Mouse (Mus musculus) adrenal gland, adult 2 months (tissue): ENCODE measurements around the gene Herc1. TPM values are rescaled to one million over a fixed set of nuclear protein-coding genes. Genes with fewer than 3 reads are reported as not detected.
"Not testable (repeated sequence)": the region's sequence is repeated elsewhere in the genome, so short reads cannot be mapped to it uniquely, and the experiment has no call there.

Experiments used
- DNase-seq: peaks from one replicate; pipeline ENCODE4 v3.0.0; 2021
- polyA plus RNA-seq: library from polyadenylated mRNA; depleted of rRNA; stranded (reverse); fragments of >200 nt; gene quantifications from 2 replicates; pipeline ENCODE4 v1.2.3, GENCODE M21; 2012
- total RNA-seq, 2 experiments: library from RNA; stranded (reverse); gene quantifications; 2 replicates each; pipeline ENCODE4 v1.2.3; 2021

Herc1 gene
- total and polyA plus RNA-seq, 3 experiments: 7.9 to 40.6 (median 34.5) TPM

DNA sequence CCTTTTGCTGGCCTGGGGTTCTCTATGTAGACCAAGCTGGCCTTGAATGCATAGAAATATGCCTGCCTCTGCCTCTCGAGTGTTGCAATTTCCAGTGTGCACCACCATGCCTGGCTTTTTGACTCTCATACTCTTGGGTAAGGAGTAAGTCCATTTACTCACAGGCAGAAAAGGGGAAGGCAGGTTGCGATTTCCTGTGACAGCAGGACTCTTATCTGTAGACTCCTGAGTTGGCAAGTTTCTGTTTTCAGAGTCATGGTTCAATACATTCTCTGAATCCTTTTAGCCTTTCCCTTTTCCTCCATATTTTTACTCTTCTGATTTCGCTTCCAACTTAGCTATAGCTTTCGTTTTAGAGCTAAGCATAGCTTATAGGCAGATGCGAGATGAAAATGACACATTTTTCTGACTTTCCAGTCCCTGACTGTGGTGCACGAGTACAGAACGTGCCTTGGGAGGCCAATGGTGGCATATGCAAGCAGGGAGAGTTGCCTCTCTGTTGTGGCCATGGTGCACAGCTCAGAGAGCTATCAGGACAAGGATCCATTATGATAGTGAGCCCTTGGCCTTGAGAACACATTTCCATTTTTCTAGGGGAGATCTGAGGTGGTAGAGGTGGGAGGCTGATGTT is 2.7 kb upstream of the Herc1 start:
- no peak for DNase-seq

DNA sequence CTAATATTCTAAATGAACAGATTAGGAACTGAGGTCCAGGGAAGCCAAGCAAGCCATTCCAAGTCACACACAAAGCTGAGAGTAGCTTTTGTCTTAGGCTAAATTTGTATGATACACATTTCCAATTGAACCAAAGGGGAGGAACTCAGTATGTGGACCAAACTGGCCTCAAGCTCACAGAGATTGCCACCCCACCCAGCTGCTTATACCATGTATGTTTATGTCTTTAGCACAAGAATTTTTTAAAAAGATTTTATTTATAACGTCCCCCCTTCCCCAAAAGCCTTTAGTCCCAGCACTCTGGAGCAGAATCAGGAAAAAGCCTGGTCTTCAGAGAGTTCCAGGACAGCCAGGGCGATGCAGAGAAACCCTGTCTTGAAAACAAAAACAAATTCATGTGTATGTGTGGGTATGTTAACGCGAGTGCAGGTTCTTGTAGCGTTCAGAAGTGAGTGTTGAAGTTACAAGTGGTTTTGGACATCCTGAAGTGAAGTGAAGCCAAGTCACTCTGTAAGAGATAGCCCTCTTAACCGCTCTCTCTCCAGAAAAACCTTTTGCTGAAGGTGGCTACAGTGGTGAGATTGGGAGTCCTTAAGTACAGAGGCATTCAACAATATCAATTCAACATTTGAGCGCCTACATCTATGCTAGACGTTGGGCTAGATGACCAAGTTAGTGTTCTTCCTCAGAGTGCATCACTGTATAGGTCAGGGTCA is 948 bp upstream of the Herc1 start:
- DNase-seq: no peak

DNA sequence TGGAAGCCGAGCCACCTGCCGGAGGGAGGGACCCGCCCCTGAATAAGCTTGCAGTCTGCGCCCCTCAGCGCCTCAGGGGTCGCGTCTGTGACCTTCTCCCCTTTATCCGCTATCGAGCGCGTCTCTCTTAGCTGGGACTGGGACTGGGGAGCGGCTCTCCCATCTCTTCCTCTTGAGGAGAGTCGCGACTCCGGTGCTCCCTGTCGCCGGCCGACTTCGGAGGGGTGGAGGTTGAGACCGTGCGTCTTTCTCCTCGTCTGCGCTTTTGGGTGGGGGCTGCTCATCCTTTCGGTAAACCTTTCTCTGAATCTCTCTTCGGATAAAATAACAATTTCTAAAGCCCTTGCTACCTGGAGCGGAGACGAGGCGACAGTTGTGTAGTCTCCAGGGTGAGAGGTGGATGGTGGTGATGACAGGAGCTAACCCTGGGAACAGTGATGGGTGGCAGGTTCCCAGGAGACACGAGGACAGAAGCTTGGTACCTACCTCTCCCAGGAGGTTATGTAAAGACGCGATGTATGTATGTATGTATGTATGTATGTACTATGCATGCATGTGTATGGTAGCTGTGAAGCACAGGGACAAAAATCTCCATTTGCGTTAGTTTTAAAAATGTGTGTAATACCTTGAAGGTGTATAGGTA is 659 bp downstream of the Herc1 start:
- DNase-seq: no peak

DNA sequence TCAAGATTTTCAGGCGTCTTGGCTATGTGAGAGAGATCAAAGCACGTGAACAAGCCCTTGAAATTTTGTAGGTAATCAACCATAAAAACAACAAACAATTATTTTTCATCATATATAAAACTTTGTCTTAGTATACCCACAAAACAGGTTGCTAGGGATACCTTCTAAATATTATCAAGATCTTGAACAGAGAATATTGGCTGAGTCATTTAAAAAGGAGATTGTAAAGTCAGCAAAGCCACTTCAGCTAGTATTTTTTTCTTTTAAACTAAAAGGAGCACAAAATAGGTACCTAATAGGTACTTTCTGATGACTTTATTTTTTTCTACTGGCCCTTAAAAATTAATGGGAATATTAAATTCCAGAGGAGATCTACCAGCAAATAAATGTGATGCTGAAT is 2.5 kb downstream of the Herc1 start:
- no peak for DNase-seq

DNA sequence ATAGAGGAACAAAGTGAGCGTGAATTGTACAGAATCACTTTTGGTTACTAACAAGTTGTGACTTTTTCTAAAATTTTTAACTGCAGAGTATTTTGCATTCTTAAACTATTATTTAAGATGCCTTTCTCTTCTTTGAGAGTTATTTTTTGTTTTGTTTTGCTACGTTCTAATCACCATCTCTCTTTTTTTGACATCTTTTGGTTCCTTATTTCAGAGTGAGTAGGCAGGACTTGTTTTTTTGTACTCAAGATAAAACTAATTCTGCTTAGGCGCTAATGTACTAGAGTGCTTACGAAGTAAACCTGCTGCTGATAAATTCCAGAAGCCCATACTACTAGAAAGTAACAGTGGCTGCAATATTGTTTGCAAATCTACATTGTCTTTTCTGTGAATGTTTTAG is 8.9 kb downstream of the Herc1 start:
- DNase-seq: no peak

DNA sequence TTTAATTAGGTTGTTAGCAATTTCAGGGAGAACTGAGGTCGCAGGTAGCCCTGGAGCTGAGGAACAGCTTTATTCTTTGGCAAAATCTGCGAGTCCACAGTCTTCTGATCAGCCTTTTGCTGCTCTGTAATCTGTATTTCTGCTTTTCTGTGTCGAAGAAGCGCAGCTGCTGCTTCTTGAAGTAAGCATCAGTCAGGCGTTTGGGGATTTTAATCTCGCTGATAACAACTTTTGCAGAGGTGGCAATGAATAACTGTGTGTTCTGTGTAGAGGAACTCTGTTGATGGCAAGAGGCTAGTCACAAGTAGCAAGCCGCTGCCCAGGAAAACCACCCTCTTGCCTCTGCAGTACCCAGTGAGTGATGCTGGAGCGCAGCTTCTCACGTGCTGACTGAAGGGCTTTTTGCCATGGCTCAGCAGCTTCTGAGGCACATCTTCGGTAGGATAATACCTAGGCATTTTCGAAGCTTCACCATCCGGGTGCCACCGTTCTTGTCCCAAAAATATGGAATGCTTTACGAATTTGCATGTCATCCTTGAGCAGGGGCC is 10.0 kb downstream of the Herc1 start:
- no peak for DNase-seq

DNA sequence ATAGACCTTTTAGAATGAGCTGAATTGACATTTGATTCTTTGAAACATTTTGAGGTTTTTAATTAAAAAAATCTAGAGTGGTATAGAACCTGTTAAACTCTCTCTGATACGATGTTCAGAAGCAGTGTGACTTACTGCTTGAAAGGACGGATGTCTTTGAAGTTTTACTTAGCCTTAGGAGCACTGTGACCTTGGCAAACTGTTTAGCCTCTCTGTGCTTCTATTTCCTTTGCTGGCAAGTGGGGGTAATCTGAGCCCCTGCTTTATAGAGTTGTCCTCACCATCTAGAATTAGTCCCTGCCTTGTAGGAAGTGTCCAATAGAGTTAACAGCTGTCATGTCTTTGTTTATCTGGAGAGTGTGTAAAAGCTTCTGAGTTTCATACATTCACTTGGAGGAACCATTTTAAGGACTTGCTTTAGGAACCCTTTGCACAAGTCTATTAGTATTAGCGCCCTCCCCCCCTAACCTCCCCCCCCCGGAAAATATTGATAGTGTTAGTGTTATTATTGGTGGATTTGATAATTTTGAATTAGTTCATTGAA is 18.7 kb downstream of the Herc1 start:
- no peak for DNase-seq

DNA sequence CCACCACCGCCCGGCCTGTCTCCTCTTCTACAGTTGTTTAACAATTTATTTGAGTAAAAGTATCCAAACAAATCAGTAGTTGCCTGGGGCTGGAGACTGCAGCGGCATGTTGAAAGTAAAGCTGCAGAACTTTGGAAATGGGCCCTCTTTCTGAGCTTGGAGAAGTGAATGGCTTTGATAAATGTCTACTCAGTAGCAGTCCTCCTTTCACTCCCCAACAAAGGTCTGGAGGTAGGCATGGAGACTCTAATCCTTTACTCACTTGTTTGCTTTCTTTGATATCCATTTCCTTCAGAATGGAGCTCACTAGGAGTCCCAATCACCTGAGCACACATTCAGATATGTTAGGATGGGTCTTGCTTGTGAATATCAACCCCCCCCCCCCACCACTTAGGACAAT is 20.1 kb downstream of the Herc1 start:
- DNase-seq: no peak

DNA sequence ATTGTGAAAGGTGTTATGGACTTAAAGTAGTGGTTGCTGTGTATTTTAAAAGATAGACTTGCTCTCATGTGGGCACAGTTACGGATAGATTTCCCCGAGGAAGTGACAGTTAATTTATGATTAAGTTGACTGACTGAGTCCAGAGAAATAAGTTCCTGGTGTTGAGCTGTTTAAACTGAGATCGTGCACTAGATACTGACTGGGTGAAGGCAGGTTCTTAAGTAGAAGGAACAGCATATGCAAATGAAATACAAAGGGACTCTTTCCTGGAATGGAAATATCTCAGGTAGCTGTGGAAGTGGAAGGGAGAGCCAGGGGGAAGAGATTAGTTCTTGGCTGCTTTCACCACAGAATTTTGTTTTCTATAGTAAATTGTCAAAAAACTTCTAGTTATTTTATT is 20.6 kb downstream of the Herc1 start:
- DNase-seq: no peak

DNA sequence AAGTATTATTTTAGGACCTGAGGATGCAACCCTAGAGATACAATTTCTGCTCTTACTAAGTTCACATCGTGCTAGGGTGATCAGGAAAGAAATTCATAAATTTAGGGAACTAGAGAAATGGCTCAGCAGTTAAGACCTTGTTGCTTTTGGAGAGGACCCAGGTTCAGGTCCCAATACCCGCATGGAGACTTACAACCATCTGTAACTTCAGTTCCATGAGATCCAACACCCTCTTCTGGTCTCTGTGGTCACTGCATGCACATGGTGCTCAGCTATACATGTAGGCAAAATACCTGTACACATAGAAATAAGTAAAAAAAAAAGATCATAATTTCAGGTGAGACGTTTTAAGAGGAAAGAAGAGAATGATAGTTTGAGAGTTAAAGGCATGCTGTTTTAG is 23.2 kb downstream of the Herc1 start:
- no peak for DNase-seq

DNA sequence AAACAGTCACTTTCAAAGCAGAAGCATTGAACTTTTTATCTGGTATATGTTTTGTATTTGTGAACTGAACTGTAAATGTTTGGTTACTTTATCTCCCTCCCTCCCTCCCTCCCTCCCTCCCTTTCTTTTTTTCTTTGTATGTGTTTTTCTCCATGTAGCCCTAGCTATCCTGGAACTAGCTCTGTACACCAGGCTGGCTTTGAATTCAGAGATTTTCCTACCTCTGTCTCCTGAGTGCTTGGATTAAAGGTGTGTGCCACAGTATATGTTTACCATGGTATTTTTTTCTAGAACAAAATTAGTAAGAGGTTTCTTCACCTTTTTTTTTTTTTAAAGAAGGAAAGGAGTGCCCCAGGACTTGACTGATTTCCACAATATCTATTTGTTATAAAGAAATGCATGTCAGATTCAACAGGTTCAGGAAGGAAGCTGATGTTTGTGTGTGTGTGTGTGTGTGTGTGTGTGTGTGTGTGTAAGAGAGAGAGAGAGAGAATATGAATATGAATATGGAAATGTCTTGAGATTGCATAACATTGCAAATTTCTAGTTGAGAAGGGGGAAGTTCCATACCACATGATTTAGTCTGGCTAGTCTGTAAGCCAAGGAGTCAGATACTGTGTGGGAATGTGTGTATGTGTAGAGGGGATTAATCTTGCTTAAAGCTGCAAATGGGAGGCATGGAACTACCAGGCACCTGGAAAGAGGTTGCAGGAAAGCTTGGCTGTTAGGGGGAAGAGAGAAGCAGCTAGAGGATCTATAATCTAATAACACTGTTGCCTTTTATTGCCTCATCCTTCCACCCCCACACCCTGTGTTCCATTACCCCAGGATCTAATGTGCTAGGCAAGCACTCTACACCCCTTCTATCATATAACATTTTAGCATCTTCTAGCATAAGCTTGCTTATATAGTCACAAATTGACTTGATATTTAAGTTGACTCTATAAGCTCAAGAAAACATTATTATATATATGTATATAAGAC is 24.5 kb downstream of the Herc1 start:
- no peak for DNase-seq

DNA sequence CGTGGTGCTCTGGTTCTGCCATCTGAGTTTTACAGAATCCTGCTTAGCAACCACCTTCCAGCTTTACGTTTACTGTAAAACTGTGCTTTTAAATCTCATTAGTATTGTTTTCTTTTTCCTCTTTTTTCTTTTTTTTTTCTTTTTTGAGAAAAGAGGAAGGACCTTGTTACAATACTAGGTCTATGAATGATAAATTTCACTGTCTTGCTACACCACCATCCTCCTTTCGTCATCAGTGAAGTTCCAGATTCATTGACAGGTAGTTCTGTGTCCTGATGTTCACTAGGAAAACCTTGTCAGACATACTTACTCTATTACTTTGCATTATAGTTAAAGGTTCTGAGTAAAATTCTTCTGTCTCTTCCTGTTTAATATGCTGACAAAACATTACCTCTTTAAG is 33.2 kb downstream of the Herc1 start:
- DNase-seq: no peak

DNA sequence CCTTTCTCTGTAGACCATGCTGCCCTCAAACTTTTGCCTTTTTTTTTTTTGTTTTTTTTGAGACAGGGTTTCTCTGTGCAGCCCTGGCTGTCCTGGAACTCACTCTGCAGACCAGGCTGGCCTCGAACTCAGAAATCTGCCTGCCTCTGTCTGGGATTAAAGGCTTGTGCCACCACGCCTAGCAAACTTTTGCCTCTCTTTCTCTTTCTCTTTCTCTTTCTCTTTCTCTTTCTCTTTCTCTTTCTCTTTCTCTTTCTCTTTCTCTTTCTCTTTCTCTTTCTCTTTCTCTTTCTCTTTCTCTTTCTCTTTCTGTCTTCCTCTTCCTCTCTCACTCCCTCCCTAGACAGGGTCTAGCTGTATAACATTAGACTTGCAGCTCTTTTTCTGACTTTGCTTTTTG is 40.1 kb downstream of the Herc1 start:
- DNase-seq: not testable (repeated sequence)

DNA sequence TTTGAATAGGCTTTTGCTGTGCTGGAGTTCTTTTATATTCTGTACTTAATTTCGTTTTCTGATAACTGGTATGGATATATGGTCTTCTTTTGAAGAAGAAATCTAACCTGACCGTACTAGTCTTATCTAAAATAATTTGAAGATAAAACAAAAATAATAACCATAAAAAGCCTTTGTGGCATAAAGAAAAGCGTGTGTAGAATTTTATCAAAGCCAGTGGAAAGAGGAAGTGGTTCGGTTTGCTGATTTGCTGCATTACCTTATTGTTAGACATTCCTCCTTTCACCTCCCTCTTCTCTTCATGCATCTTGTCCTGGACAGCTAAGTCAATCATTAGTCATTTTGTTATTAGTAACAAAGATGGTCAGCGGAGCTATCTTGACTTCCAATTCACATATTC is 43.1 kb downstream of the Herc1 start:
- DNase-seq: no peak

DNA sequence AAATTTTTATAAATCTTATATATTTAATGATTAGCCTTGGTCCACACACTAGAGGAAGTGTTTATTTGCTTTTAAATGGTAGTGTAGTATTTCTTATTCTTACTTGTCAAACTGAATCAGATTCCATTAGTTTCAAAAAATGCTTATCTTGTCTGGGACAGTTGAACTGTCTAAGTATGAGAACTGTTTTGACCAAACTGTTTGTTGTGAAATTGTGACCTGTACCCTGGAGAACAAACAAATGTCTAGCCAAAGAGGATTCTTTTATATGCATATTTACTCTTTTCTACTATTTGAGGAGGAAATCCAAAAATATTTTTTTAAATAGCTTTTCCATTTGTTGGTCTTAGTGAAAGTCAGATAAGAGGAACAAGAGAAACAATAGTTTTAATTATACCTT is 73.2 kb downstream of the Herc1 start:
- DNase-seq: no peak

DNA sequence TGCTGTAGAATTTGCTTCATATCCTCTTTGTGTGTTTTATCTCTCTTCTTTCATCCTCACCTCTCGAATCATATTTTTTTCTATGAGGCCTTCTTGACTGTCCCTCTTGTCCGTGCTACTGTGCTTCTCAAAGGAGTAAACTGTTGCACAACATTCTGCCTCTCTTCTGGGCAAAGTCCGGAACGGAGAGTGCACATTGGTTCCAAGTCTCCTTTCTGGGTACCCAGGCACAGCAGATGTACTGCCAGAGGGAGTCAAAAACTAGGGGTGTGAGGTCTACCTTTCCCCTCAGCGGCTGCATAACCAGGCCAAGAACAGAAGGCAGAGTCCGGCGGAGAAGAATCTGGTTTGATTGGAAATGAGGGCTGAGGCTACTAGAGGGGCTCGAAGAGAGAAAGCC is 89.8 kb downstream of the Herc1 start:
- DNase-seq: no peak

DNA sequence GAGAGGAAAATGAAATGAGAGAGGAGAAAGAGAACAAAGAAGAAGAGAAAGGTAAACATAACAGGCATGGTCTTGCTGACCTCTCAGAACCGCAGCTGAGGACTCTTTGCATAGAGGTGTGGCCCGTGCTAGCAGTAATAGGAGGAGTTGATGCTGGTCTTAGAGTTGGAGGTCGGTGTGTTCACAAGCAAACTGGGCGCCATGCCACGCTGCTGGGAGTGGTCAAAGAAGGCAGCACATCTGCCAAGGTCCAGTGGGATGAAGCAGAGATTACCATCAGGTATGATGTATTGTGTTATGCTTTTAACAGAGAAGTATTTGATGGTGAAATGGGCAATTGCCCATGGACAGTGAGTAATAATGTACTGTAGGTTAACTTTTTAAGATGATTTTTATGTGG is 98.0 kb downstream of the Herc1 start:
- no peak for DNase-seq

DNA sequence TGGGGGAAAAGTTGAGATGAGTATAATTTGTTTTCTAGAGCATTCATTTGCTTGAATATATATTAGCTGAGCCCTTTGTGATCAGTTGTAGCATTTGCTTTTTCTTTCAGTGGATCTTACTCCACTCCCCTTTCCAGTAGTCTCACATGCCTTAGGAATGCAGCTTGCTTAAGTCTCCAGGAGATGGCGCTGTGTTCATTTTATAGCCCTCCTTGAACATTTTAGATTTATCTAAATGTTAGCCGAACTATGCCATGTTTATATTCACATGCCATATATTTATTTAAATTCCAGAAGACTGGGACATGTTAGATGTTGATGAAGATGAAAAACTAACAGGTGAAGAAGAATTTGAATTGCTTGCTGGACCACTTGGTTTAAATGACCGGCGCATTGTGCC is 114.8 kb downstream of the Herc1 start:
- DNase-seq: peak; percentile 10

DNA sequence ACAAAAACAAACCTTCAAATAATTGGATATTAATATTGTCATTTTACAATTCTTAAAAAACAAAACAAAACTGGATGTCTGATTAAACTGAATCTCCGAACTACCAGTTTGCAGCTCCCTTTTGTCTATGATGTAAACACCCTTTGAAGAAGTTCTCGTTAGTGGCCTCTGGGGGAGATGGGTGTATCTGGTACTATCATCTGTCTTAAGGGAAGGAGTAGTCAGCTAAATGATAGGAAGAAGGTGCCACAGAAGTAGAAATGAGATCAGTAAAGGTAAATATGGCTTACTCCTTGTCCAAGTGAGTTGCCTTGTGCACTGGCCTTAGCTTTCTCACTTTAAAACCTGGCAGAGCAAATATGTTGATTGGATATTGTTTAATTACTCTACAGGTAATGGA is 127.5 kb downstream of the Herc1 start:
- no peak for DNase-seq

DNA sequence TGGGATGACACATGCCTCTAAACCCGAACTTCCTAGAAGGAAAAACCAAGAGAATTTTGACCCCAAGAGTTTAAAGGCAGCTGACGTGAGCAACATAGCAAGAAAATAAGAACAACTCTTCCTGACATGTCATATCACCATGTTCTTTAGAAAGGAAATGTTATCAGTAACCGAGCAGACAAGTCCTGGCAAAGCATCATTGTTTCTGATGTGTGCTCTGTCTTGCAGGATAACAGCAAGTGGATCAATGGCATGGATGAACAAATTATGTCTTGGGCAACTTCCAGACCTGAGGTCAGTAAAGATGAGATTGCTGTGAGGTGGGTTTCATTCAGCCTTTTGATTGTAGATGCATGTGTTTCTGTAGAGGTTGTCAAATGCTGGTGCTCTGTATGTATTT is 133.2 kb downstream of the Herc1 start:
- no peak for DNase-seq

DNA sequence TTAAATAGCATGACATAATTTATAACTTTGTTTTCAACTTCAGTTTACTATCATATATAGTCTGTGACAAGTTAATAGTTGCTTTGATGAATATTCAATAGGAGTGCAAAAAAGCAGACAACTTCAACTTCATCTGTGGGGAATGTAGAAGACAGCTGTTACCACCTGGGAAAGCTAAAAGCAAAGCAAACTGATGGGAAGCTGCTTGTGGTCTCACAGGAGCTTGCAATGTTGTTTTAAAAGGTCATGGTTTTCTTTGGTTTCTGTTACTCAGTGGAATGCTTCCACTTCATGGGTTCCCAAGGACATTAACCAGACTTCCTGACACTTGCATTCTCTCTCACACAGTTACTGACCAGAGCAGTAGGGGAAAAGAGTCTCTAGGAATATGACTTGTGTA is 138.5 kb downstream of the Herc1 start:
- peak; percentile 29 for DNase-seq

DNA sequence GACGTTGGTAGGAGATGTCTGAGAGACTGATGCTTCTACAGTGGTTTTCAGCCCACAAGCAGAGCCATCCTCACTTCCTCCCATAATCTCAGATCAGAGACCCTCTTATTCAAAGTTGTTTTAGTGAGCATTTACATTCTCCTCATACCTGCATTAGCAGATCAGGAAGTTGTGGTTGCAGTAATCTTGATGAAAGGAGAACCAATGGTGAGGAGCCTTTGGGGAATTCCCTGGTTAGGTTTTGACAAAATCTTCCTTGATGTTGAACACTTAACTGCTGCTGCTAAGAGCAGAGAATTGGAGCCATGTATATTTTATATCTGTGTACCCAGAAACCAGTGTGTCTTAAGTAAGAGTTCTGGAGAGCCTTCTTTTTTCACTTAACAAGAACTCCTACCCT is 142.1 kb downstream of the Herc1 start:
- DNase-seq: no peak
